Mouse (Mus musculus): ENCODE measurements around the gene A730049H05Rik. TPM values are rescaled to one million over a fixed set of nuclear protein-coding genes. Genes with fewer than 3 reads are reported as not detected.

A730049H05Rik gene
- total RNA-seq (2023) = not detected

DNA sequence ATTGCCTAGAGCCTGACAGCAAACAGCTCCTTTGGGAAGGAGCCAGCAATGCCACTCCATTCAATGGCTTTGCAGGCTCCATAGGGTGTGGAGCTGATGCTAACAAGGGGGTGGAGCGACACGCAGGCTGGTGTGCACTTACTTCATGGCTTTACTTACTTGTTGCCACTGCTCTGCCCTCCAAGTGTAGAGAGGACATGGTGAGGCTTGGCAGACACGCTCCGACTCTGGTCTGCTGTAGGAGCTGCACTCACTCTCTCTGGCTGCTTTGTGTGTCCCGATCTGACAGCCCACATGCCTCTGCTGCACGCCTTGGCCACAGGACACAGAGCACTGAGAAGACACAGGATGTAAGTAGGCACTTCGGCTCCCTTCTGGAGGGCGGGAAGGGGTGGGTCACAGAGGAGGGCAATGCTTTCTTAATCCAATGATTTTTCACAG is at the start of gene A730049H05Rik:
TSS of gene A730049H05Rik (plus strand) at position 168 of the 441 bp plus-strand sequence.

DNA sequence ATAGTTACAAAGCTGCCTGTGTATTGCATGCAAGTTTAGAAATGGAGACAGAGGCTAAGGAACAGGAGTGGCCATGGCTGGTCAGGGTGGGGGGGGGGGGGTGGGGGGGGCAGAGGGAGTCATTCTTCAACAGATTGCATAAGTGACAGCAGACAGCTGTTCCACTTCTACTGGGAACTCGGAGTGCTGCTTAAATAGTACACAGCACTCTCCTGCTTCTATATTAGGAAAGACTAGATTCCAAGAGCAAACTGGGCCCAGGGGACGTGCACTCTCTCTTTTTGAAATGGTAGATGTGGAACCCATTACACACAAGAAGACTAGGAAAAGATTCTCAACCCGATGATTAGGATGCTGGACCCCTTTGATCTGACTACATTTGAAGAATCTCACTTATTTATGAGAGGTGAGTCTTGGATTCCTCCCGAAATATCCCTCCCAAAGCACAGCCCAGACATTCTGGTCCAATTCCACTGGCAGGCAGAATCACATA is 52.9 kb downstream of the A730049H05Rik start, which contains the start of gene Gm15737:
TSS of gene Gm15737 (plus strand) at position 269 of the 493 bp plus-strand sequence.

Other genes with a start within 250 kb of the A730049H05Rik start
- gene Prickle2, start 110.3 kb upstream of the A730049H05Rik start, total RNA-seq (2023) = not detected
- not detected for gene Gm15737, start 52.9 kb downstream of the A730049H05Rik start, total RNA-seq (2023)
- not detected for gene Adamts9, start 127.0 kb downstream of the A730049H05Rik start, total RNA-seq (2023)